Mouse (Mus musculus): ENCODE results near the gene Olfr761. TPM values are rescaled to one million over a fixed set of nuclear protein-coding genes. Genes with fewer than 3 reads are reported as not detected.

The Olfr761 gene
- total RNA-seq, 1 experiment = not detected

Other genes with a start within 250 kb of the Olfr761 start
- gene Olfr120, start 231.3 kb downstream of the Olfr761 start, total RNA-seq (2012; rRNA removed) = not detected in 2 replicates
- not detected in 2 replicates for gene Olfr121, start 204.2 kb downstream of the Olfr761 start, total RNA-seq (2012; rRNA removed)
- not detected in 2 replicates for gene Olfr122, start 184.5 kb downstream of the Olfr761 start, total RNA-seq (2012; rRNA removed)
- not detected in 2 replicates for gene Olfr123, start 159.6 kb downstream of the Olfr761 start, total RNA-seq (2012; rRNA removed)
- gene Olfr124, start 153.2 kb downstream of the Olfr761 start, total RNA-seq (2012; rRNA removed) = not detected in 2 replicates
- not detected in 2 replicates for gene Olfr125, start 120.1 kb downstream of the Olfr761 start, total RNA-seq (2012; rRNA removed)
- not detected in 2 replicates for gene Olfr126, start 105.6 kb downstream of the Olfr761 start, total RNA-seq (2012; rRNA removed)
- not detected in 2 replicates for gene Olfr127, start 52.6 kb downstream of the Olfr761 start, total RNA-seq (2012; rRNA removed)
- gene Olfr128, start 32.5 kb downstream of the Olfr761 start, total RNA-seq (2012; rRNA removed) = not detected in 2 replicates
- gene Olfr129, start 107.0 kb upstream of the Olfr761 start, total RNA-seq (2012; rRNA removed) = not detected in 2 replicates
- gene Olfr130, start 110.8 kb upstream of the Olfr761 start, total RNA-seq (2012; rRNA removed) = not detected in 2 replicates
- not detected in 2 replicates for gene Olfr131, start 135.6 kb upstream of the Olfr761 start, total RNA-seq (2012; rRNA removed)
- gene Olfr132, start 181.4 kb upstream of the Olfr761 start, total RNA-seq (2012; rRNA removed) = not detected in 2 replicates
- gene Olfr133, start 192.2 kb upstream of the Olfr761 start, total RNA-seq (2012; rRNA removed) = not detected in 2 replicates
- not detected in 2 replicates for gene Olfr134, start 218.3 kb upstream of the Olfr761 start, total RNA-seq (2012; rRNA removed)

Data from ES-E14 (cell line).